Comparison of ENCODE assay signal across 10 mouse cellular contexts in the genomic region with DNA sequence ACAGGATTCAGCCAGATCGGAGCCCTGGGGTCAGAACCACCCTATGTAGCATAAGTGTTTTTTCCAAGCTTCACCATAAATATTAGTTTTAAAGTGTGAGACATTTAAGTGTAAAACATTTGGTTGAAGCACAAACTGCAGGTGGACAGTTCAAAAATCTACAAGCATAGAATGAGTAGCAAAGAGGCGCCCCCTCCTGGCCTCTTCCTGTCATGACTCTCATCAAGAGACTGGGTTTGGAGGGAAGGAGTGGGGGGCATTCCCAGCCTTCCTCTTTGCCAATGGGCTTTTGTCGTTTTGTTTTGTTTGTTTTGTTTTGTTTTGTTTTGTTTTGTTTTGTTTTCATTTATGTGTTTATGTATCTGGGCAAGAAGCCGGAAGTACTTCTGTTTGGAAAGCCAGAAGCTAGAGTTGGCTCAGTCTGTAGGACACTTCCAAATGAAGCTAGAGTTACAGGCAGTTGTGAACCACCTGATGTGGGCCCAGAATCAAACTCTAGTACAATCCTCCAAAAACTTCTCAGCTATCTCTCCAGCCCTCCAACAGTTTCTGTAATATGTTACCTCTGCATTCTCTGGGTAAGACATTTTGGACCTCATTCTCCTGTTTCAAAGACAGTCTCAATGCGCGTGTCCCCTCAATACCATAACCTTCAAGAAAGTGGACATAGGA. TPM values are rescaled to one million over a fixed set of nuclear protein-coding genes. Genes with fewer than 3 reads are reported as not detected.
DNase-seq lines count a peak whose midpoint lies in the region; TF ChIP-seq lines count a peak whose summit lies in the region.
"Had no signal": no experiment of that assay in that cellular context is flagged by ENCODE, and none has a peak within 500 bp of the region (broad histone marks: within the 10 kb centered on the region; RNA-seq: fewer than 3 reads in every experiment).

No protein-coding gene starts in this region.

- H3K4me1 ChIP-seq in bone marrow, adult 2 months (ENCODE audit: control insufficient read depth, insufficient read depth, low read length), result no peaks in the 10 kb centered on the region

- TF ChIP-seq POLR2A in bone marrow, adult 2 months (IDR thresholded peaks at IDR 0.05; ENCODE audit: borderline replicate concordance, control insufficient read depth, low read depth, low read length), result no peak

- no peak overlapping the region for H3K4me3 ChIP-seq in bone marrow, adult 2 months (replicated peaks; ENCODE audit: control insufficient read depth, low read depth, low read length)
- H3K4me3 ChIP-seq: embryonic facial prominence, embryonic 13.5 days; neural tube, embryonic 13.5 days had no signal

- intact Hi-C loops in heart, postnatal 25 days (cut with DNase I), result loop anchor here (2.0 kb wide), 1 partner anchor 33 kb away; no protein-coding TSS in a partner anchor

- 51% methylated on average over 6 of the region's 6 CpGs for WGBS in bone marrow, adult 2 months

- TF ChIP-seq CTCF in bone marrow, adult 2 months (IDR thresholded peaks at IDR 0.05; ENCODE audit: control insufficient read depth, insufficient read depth, low read length), result peak; percentile 37; the same call in 1 of the 2 replicates

- DNase-seq in heart, adult 11 months, result peak; percentile 90
- DNase-seq in heart, postnatal 25 days (ENCODE audit: low spot score), result no peak
- peak; percentile 69 for DNase-seq in CD4-positive helper T cell, adult 2 months (ENCODE audit: low read depth, low spot score)
- DNase-seq in forelimb bud, embryonic 11.5 days (ENCODE audit: low read depth, low spot score), result peak; percentile 60
- DNase-seq in kidney, postnatal 36 days, result peak; percentile 65 to 86
- DNase-seq in lung, postnatal 36 days, result peak; percentile 78
- DNase-seq in spleen, postnatal 4 days (ENCODE audit: low spot score in 2 of 2), result peak; percentile 65 to 88

- no peak overlapping the region for H3K27ac ChIP-seq in bone marrow, adult 2 months (ENCODE audit: control insufficient read depth, insufficient read depth, low read depth, low read length, poor library complexity)
- H3K27ac ChIP-seq: embryonic facial prominence, embryonic 13.5 days; neural tube, embryonic 13.5 days had no signal

RNA-seq across cellular contexts. Expression of a gene that starts 1.3 kb away (rescaled TPM):
- total RNA-seq in heart, postnatal 25 days (2021), result 10 to 100 TPM; 23.1 to 25.6 TPM
- 4.4 and 16.3 TPM in 2 replicates for polyA plus RNA-seq in bone marrow, adult 2 months (2011; ENCODE audit: insufficient read depth, insufficient read length, low replicate concordance, missing spikeins)

RNA-seq across cellular contexts. Expression of a gene that starts 33.8 kb away (rescaled TPM):
- 10 to 100 TPM; 88.8 to 90.4 TPM for total RNA-seq in heart, postnatal 25 days (2021)
- 3.3 and 3.6 TPM in 2 replicates for polyA plus RNA-seq in bone marrow, adult 2 months (2011; ENCODE audit: insufficient read depth, insufficient read length, low replicate concordance, missing spikeins)
